Mouse (Mus musculus): ENCODE measurements around the gene Art1. TPM values are rescaled to one million over a fixed set of nuclear protein-coding genes. Genes with fewer than 3 reads are reported as not detected.

The Art1 gene
- not detected in 2 replicates for polyA plus RNA-seq (2011; ENCODE audit: insufficient read depth, insufficient read length, low replicate concordance, missing spikeins)

DNA sequence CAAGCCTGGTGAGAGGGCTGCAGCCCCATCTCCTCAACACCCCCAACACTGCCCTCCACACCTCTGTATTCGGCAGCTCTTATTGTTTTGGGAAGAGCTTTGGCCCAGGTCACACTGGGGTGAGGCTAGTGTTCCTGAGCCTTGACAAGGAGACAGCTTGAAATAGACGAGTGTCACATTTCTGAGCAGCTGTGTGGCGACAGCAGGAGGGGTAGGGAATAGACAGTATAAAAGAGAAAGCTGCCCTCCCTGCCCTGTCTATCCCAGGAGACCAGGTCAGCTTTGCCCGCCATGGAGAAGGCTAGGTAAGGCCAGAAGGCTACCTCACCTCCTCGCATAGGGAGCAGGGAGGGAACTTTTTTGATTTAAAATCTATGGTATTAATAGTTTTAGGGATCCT is at the start of gene Art1:
Gene Art1 (plus strand): TSS at position 257 of the 400 bp plus-strand sequence.
- Histone ChIP-seq H3K4me1 (ENCODE audit: control insufficient read depth, insufficient read depth, low read length) (peaks cover 1% of the 10 kb centered on the region), H3K27ac (ENCODE audit: control insufficient read depth, insufficient read depth, low read depth, low read length, poor library complexity) (no peak within 1 kb of the TSS), H3K4me3 (replicated peaks; ENCODE audit: control insufficient read depth, low read depth, low read length) (no peak within 1 kb of the TSS)
- 76% methylated on average over 5 of the region's 5 CpGs for WGBS
- no peak for TF ChIP-seq POLR2A (IDR thresholded peaks at IDR 0.05; ENCODE audit: borderline replicate concordance, control insufficient read depth, low read depth, low read length)
- no peak for TF ChIP-seq CTCF (IDR thresholded peaks at IDR 0.05; ENCODE audit: control insufficient read depth, insufficient read depth, low read length)

- Histone ChIP-seq H3K27ac (ENCODE audit: control insufficient read depth, insufficient read depth, low read depth, low read length, poor library complexity) (no peak overlapping the region), H3K4me3 (replicated peaks; ENCODE audit: control insufficient read depth, low read depth, low read length) (no peak overlapping the region), H3K4me1 (ENCODE audit: control insufficient read depth, insufficient read depth, low read length) (no peaks in the 10 kb centered on the region; the same call in 1 of the 2 replicates)
- TF ChIP-seq CTCF (IDR thresholded peaks at IDR 0.05; ENCODE audit: control insufficient read depth, insufficient read depth, low read length) (no peak), POLR2A (IDR thresholded peaks at IDR 0.05; ENCODE audit: borderline replicate concordance, control insufficient read depth, low read depth, low read length) (no peak)
- 65% methylated on average over 3 of the region's 3 CpGs for whole genome bisulfite sequencing
Observed at GRCm38 (mm10) chr7:102061353-102061752, 40.2 kb upstream of the Art1 start.

DNA sequence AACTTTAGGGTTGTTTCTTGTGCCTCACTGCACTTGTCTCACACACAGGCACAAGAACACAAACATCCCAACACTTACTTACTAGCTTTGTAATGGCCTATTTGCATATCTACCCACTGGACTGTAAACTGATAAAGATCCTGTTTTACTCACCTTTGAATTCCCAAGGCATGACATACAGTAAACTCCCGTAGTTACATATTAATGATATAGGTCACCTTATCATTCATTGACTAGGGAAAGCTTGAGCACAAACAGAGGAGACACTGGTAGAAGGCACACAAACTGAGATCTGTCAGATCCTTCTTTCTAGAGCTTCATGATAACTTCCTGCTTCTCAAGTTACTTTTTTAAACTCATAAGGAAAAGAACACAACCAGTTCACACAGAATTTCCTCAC is 39.3 kb upstream of the Art1 start:
- 91% methylated on average over 1 of the region's 1 CpGs for WGBS
- H3K27ac ChIP-seq (ENCODE audit: control insufficient read depth, insufficient read depth, low read depth, low read length, poor library complexity), result no peak overlapping the region

DNA sequence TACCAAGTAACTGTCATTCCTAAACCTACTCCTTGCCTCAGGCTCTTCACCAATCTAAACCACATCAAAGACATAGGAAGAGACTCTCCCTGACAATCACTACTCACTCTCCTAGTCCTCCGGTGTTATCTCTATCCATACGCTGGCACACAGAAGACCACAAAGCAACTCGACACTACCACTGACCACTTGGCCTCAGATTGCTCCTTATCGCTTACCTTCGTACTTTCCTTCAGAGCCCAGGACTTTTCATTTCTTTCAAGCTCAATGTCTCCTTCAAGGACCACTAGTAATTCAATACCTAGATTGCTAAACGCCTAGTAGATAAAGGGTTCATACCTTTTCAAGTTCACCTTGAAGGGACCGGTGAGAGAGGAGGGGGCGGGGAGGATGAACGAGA is 37.7 kb upstream of the Art1 start:
- WGBS, result 70% methylated on average over 9 of the region's 9 CpGs
- TF ChIP-seq CTCF (IDR thresholded peaks at IDR 0.05; ENCODE audit: control insufficient read depth, insufficient read depth, low read length) (no peak), POLR2A (IDR thresholded peaks at IDR 0.05; ENCODE audit: borderline replicate concordance, control insufficient read depth, low read depth, low read length) (no peak)
- no peaks in the 10 kb centered on the region; the same call in 1 of the 2 replicates for H3K4me1 ChIP-seq (ENCODE audit: control insufficient read depth, insufficient read depth, low read length)

More for the DNA sequence above, 39.3 kb upstream of the Art1 start:
- TF ChIP-seq CTCF (IDR thresholded peaks at IDR 0.05; ENCODE audit: control insufficient read depth, insufficient read depth, low read length), result no peak
- TF ChIP-seq POLR2A (IDR thresholded peaks at IDR 0.05; ENCODE audit: borderline replicate concordance, control insufficient read depth, low read depth, low read length), result no peak
- H3K4me1 ChIP-seq (ENCODE audit: control insufficient read depth, insufficient read depth, low read length), result no peaks in the 10 kb centered on the region; the same call in 1 of the 2 replicates
- H3K4me3 ChIP-seq (replicated peaks; ENCODE audit: control insufficient read depth, low read depth, low read length), result no peak overlapping the region

GRCm38 (mm10) chr7:102064655-102065045 is 36.9 kb upstream of the Art1 start:
- H3K4me1 ChIP-seq (ENCODE audit: control insufficient read depth, insufficient read depth, low read length), result no peaks in the 10 kb centered on the region; the same call in 1 of the 2 replicates
- H3K27ac ChIP-seq (ENCODE audit: control insufficient read depth, insufficient read depth, low read depth, low read length, poor library complexity), result peak overlapping the region; percentile 46
- 2% methylated on average over 9 of the region's 9 CpGs for WGBS
- TF ChIP-seq CTCF (IDR thresholded peaks at IDR 0.05; ENCODE audit: control insufficient read depth, insufficient read depth, low read length), result no peak
- no peak for TF ChIP-seq POLR2A (IDR thresholded peaks at IDR 0.05; ENCODE audit: borderline replicate concordance, control insufficient read depth, low read depth, low read length)
- peak overlapping the region; percentile 78 for H3K4me3 ChIP-seq (replicated peaks; ENCODE audit: control insufficient read depth, low read depth, low read length)

More for the DNA sequence above, 37.7 kb upstream of the Art1 start:
- Histone ChIP-seq H3K4me3 (replicated peaks; ENCODE audit: control insufficient read depth, low read depth, low read length) (no peak overlapping the region), H3K27ac (ENCODE audit: control insufficient read depth, insufficient read depth, low read depth, low read length, poor library complexity) (no peak overlapping the region)

- no peak for TF ChIP-seq CTCF (IDR thresholded peaks at IDR 0.05; ENCODE audit: control insufficient read depth, insufficient read depth, low read length)
- peak; percentile 58; the same call in 1 of the 2 replicates for TF ChIP-seq POLR2A (IDR thresholded peaks at IDR 0.05; ENCODE audit: borderline replicate concordance, control insufficient read depth, low read depth, low read length)
- WGBS, result under 1% methylated on average over 56 of the region's 56 CpGs
- H3K27ac ChIP-seq (ENCODE audit: control insufficient read depth, insufficient read depth, low read depth, low read length, poor library complexity), result peak within 1 kb of the TSS; percentile 46
- no peaks in the 10 kb centered on the region; the same call in 1 of the 2 replicates for H3K4me1 ChIP-seq (ENCODE audit: control insufficient read depth, insufficient read depth, low read length)
- H3K4me3 ChIP-seq (replicated peaks; ENCODE audit: control insufficient read depth, low read depth, low read length), result peak within 1 kb of the TSS; percentile 78
Observed at GRCm38 (mm10) chr7:102065046-102065891, 36.3 kb upstream of the Art1 start, which contains the start of the genes Rnf121, Xndc1 and Xntrpc. Gene Rnf121 (minus strand): TSS chr7:102065469. Gene Xndc1 (plus strand): TSS chr7:102065511. Gene Xntrpc (plus strand): TSS chr7:102065713.

- no peaks in the 10 kb centered on the region; the same call in 1 of the 2 replicates for H3K4me1 ChIP-seq (ENCODE audit: control insufficient read depth, insufficient read depth, low read length)
- H3K27ac ChIP-seq (ENCODE audit: control insufficient read depth, insufficient read depth, low read depth, low read length, poor library complexity), result no peak overlapping the region
- 54% methylated on average over 6 of the region's 6 CpGs for WGBS
- H3K4me3 ChIP-seq (replicated peaks; ENCODE audit: control insufficient read depth, low read depth, low read length), result peak overlapping the region; percentile 78
- TF ChIP-seq POLR2A (IDR thresholded peaks at IDR 0.05; ENCODE audit: borderline replicate concordance, control insufficient read depth, low read depth, low read length) (no peak), CTCF (IDR thresholded peaks at IDR 0.05; ENCODE audit: control insufficient read depth, insufficient read depth, low read length) (no peak)
Observed at GRCm38 (mm10) chr7:102066363-102066762, 35.2 kb upstream of the Art1 start.

- TF ChIP-seq POLR2A (IDR thresholded peaks at IDR 0.05; ENCODE audit: borderline replicate concordance, control insufficient read depth, low read depth, low read length), result no peak
- peak; percentile 73 for TF ChIP-seq CTCF (IDR thresholded peaks at IDR 0.05; ENCODE audit: control insufficient read depth, insufficient read depth, low read length)
- H3K4me1 ChIP-seq (ENCODE audit: control insufficient read depth, insufficient read depth, low read length), result no peaks in the 10 kb centered on the region
- H3K27ac ChIP-seq (ENCODE audit: control insufficient read depth, insufficient read depth, low read depth, low read length, poor library complexity), result no peak overlapping the region
- 72% methylated on average over 7 of the region's 7 CpGs for WGBS
- H3K4me3 ChIP-seq (replicated peaks; ENCODE audit: control insufficient read depth, low read depth, low read length), result no peak overlapping the region
Observed at GRCm38 (mm10) chr7:102076714-102077296, 24.7 kb upstream of the Art1 start.

Measured in bone marrow, adult 2 months (tissue).